Mouse (Mus musculus): ENCODE data around the gene Nup43. TPM values are rescaled to one million over a fixed set of nuclear protein-coding genes. Genes with fewer than 3 reads are reported as not detected.

Nup43 gene
- polyA plus RNA-seq, 1 experiment from 2014 or later = 90.2 TPM

DNA sequence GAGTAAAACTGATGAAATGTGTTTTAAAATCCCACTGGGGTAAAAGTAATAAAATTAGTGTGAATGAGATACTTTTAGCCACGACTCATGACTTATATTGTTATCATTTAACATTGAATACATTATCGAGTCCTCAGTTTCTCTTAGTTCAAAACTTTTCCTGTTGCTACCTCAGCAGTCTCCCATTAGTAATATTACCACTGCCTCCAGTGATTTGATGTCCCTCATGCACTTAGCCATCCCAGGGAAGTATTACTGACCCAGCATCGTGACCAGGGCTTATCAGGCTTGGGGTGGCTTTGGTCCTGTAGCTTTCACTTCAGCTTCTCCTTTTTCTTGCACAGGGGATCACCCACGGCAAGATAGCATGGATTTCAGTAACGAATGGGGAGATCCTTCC, 42.8 kb downstream of the Nup43 start:
- H3K27ac ChIP-seq (replicated peaks) = no peak overlapping the region
- H3K27me3 ChIP-seq (ENCODE audit: low read depth, poor library complexity, severe bottlenecking) = no peaks in the 10 kb centered on the region
- peaks cover 98% of the 10 kb centered on the region for H3K36me3 ChIP-seq
- no peaks in the 10 kb centered on the region for H3K9me3 ChIP-seq (replicated peaks)
- 87% methylated on average over 5 of the region's 5 CpGs for WGBS
- H3K4me1 ChIP-seq = no peaks in the 10 kb centered on the region
- H3K4me3 ChIP-seq = no peak overlapping the region
- DNase-seq (ENCODE audit: low spot score) = no peak

DNA sequence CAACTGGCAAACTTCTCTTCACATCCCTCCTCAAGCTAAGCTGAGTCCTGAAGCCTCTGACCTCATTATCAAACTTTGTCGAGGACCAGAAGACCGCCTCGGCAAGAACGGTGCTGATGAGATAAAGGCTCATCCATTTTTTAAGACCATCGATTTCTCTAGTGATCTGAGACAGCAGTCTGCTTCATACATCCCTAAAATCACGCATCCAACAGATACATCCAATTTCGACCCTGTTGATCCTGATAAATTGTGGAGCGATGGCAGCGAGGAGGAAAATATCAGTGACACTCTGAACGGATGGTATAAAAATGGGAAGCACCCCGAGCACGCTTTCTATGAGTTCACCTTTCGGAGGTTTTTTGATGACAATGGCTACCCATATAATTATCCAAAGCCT, 45.2 kb downstream of the Nup43 start:
- H3K4me3 ChIP-seq = no peak overlapping the region
- H3K36me3 ChIP-seq = peaks cover 86% of the 10 kb centered on the region
- H3K27me3 ChIP-seq (ENCODE audit: low read depth, poor library complexity, severe bottlenecking) = no peaks in the 10 kb centered on the region
- H3K27ac ChIP-seq (replicated peaks) = no peak overlapping the region
- 93% methylated on average over 13 of the region's 13 CpGs for WGBS
- H3K4me1 ChIP-seq = no peaks in the 10 kb centered on the region
- DNase-seq (ENCODE audit: low spot score) = no peak
- no peaks in the 10 kb centered on the region for H3K9me3 ChIP-seq (replicated peaks)

DNA sequence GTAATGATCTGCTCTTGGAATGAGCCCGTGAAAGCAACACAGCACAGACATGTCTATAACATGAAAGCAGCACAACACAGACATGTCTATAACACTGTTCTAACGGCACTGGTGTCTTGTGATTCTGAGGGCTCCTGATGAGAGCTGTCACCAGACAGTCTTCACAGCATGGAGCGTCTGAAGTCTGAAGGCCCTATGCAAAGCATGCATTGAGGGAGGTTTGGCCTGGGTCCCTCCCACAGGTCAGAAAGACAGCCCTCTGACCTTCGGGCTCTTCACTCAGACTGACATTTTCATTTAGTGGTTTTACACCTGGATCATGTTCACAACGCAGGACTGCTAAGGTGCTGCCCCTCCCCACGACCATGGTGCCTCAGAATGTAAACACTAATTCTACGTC, 47.8 kb downstream of the Nup43 start:
- peaks cover 61% of the 10 kb centered on the region for H3K36me3 ChIP-seq
- DNase-seq (ENCODE audit: low spot score) = no peak
- no peak overlapping the region for H3K27ac ChIP-seq (replicated peaks)
- no peaks in the 10 kb centered on the region for H3K9me3 ChIP-seq (replicated peaks)
- H3K4me3 ChIP-seq = no peak overlapping the region
- 78% methylated on average over 7 of the region's 7 CpGs for WGBS
- no peaks in the 10 kb centered on the region for H3K4me1 ChIP-seq
- H3K27me3 ChIP-seq (ENCODE audit: low read depth, poor library complexity, severe bottlenecking) = no peaks in the 10 kb centered on the region

DNA sequence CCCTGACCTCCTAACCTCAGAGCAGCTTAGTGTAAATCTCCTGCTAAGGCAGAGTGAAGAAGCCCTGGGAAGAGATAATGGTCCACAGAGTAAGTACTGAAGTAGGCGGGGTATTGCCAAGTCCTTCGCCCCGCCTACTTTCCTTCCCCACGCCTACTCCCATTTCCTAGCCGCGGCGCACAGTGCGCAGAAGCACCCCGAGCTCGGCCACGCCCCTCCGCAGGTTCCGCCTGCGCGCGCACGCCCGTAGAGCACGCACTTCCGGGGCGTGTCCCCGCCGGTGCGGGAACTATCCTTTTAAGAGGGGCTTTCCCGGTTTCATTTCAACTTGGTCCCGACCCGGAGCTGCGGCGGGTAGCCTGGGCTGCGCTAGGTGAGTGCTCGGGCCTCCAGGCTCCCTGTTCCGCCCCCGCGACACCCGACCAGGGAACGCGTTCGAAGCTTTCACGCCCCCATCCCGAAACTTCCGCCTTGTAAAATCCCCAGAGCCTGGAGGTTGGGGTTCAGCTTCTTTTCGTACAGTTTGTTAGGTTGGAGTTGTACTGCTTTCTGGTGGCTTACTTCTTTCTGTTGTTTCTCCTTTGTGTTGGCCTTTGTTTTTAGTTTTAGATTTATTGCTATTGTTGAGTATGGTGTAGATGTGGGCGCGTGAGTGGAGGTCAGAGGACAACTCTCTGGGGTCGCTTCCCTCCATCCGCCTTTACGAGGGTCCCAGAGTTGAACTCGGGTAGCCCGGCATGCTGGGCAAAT, 58.6 kb downstream of the Nup43 start, which contains the start of gene Katna1:
Katna1 (plus strand) TSS at position 250 of the 750 bp plus-strand sequence.
- peaks cover 17% of the 10 kb centered on the region for H3K4me1 ChIP-seq
- under 1% methylated on average over 49 of the region's 49 CpGs for WGBS
- DNase-seq (ENCODE audit: low spot score) = peak; percentile 95

DNA sequence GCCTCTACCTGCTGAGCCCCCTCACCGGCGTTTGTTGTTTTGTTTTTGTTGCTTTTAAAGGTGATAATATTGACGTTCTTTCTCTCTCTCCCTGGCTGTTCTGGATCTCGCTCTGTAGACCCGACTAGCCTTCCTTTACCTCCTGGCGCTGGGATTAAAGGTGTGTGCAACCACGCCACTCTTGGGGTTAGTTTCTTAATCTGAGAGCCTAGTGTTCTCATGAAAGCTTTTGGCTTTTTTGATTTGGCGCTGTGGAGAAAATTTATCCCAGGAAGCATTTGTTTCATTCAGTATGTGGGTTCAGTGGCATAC, 59.2 kb downstream of the Nup43 start:
- peaks cover 17% of the 10 kb centered on the region for H3K4me1 ChIP-seq
- no peaks in the 10 kb centered on the region for H3K27me3 ChIP-seq (ENCODE audit: low read depth, poor library complexity, severe bottlenecking)
- peak overlapping the region; percentile 88 for H3K4me3 ChIP-seq
- DNase-seq (ENCODE audit: low spot score) = peak; percentile 14
- no peaks in the 10 kb centered on the region for H3K36me3 ChIP-seq
- under 1% methylated on average over 8 of the region's 8 CpGs for WGBS
- no peaks in the 10 kb centered on the region for H3K9me3 ChIP-seq (replicated peaks)
- H3K27ac ChIP-seq (replicated peaks) = peak overlapping the region; percentile 89

More for the DNA sequence above, 58.6 kb downstream of the Nup43 start, which contains the start of gene Katna1:
- Histone ChIP-seq H3K27ac (replicated peaks) (peak within 1 kb of the TSS; percentile 89), H3K36me3 (no peaks in the 10 kb centered on the region), H3K9me3 (replicated peaks) (no peaks in the 10 kb centered on the region), H3K27me3 (ENCODE audit: low read depth, poor library complexity, severe bottlenecking) (no peaks in the 10 kb centered on the region), H3K4me3 (peak within 1 kb of the TSS; percentile 88)

DNA sequence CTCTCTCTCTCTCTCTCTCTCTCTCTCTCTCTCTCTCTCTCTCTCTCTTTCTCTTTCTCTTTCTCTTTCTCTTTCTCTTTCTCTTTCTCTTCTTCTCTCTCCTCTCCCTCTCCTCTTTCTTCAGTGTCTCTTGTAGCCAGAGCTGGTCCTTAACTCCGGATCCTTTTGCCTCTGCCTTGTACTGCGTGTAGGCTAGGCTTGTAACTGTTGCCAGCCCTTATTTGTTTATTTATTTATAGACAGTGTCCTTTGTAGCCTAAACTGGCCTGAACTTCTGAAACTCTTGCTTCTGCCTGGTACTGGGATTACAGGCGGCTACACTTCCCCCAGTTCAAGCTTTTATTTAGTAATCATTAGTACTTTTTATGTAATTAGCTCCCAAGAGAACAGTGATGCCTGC, 59.7 kb downstream of the Nup43 start:
- Histone ChIP-seq H3K9me3 (replicated peaks) (no peaks in the 10 kb centered on the region), H3K4me1 (peaks cover 17% of the 10 kb centered on the region), H3K27me3 (ENCODE audit: low read depth, poor library complexity, severe bottlenecking) (no peaks in the 10 kb centered on the region), H3K27ac (replicated peaks) (peak overlapping the region; percentile 89; the same call in 1 of the 2 replicates), H3K36me3 (no peaks in the 10 kb centered on the region), H3K4me3 (peak overlapping the region; percentile 88)
- WGBS = 30% methylated on average over 3 of the region's 3 CpGs
- no peak for DNase-seq (ENCODE audit: low spot score)

Other genes with a start within 250 kb of the Nup43 start
- 1.1 and 1.4 TPM in 2 replicates for gene Ulbp1, start 193.9 kb upstream of the Nup43 start, polyA plus RNA-seq (2016; fragmentation: Nextera tagmentation; extraction: Ambion mirVana)
- 6.9 and 8.8 TPM in 2 replicates for gene Lrp11, start 77.7 kb upstream of the Nup43 start, polyA plus RNA-seq (2016; fragmentation: Nextera tagmentation; extraction: Ambion mirVana)
- gene Pcmt1, start 13.6 kb downstream of the Nup43 start, polyA plus RNA-seq (2016; fragmentation: Nextera tagmentation; extraction: Ambion mirVana) = 137 and 144 TPM in 2 replicates
- 8.4 and 10.5 TPM in 2 replicates for gene Lats1, start 13.7 kb downstream of the Nup43 start, polyA plus RNA-seq (2016; fragmentation: Nextera tagmentation; extraction: Ambion mirVana)
- 66.9 and 68.4 TPM in 2 replicates for gene Katna1, start 58.5 kb downstream of the Nup43 start, polyA plus RNA-seq (2016; fragmentation: Nextera tagmentation; extraction: Ambion mirVana)
- 54.0 and 54.6 TPM in 2 replicates for gene Ginm1, start 125.3 kb downstream of the Nup43 start, polyA plus RNA-seq (2016; fragmentation: Nextera tagmentation; extraction: Ambion mirVana)
- gene Ppil4, start 125.4 kb downstream of the Nup43 start, polyA plus RNA-seq (2016; fragmentation: Nextera tagmentation; extraction: Ambion mirVana) = 41.5 and 43.8 TPM in 2 replicates
- 0.02 TPM in 1 of 2 replicates, not detected in the other for gene Zc3h12d, start 165.0 kb downstream of the Nup43 start, polyA plus RNA-seq (2016; fragmentation: Nextera tagmentation; extraction: Ambion mirVana)